Mouse (Mus musculus): ENCODE data around the gene Slc39a7.

GRCm38 (mm10) chr17:34010156-34010555 is 21.3 kb downstream of the Slc39a7 start:
- no peak for TF ChIP-seq POLR2A (IDR thresholded peaks at IDR 0.05; ENCODE audit: insufficient read depth, low read depth, low read length)
- no peak for TF ChIP-seq CTCF (IDR thresholded peaks at IDR 0.05)
- no peak for TF ChIP-seq EP300 (IDR thresholded peaks at IDR 0.05; ENCODE audit: insufficient read depth, low read depth, low read length)

Data from heart, adult 2 months (tissue).